Mouse (Mus musculus): ENCODE measurements around the gene Hnrnpm. TPM values are rescaled to one million over a fixed set of nuclear protein-coding genes. Genes with fewer than 3 reads are reported as not detected.

Hnrnpm gene
- polyA plus RNA-seq (2015; fragmentation: Nextera tagmentation; extraction: Ambion mirVana) = 201 and 207 TPM in 2 replicates

DNA sequence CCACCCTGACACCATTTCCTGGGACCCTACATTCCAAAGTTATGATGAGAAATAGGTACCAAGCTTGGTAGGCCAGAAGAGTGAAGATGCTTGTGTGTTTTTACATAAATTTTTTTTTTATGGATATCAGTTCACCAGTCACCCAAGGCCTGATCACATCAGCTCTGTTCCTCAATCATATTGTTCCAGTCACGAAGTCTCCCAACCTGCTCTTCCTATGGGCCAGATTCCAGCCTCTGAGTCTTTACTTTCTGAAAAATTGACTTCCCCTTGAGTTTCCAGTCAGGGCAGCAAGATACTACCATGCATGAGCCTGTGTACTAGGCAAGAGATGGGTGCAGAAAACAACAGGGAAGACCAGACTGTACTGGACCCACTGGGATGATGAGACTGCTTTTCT lies at the start of gene Hnrnpm:
TSS of gene Hnrnpm (minus strand) at position 101 of the 400 bp plus-strand sequence.

DNA sequence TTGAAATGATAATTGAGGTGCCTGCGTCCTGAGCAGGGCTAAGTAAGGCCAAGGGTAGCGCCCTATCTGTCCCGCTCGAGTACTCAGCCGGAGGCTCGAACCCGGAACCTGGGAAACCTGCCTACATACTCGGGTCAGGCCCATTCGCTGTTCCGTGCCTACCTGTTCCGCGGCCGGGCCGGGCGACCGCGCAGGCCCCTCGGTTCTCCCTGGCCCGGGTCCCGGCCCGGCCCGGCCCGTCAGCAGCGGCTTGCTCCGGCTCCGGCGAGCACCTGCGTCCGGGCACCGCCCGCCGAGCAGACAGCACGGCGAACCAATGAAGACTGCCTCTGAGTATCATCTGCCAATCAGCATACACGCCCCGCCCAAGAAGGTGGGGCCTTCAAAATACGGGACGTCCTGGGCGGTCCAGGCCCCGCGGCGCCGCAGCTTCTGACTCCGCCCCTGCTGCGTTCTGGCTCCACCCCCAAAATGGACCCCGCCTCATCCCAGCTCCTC lies 31.8 kb upstream of the Hnrnpm start, which contains the start of gene March2:
TSS of gene March2 (minus strand) at position 287 of the 498 bp plus-strand sequence.

DNA sequence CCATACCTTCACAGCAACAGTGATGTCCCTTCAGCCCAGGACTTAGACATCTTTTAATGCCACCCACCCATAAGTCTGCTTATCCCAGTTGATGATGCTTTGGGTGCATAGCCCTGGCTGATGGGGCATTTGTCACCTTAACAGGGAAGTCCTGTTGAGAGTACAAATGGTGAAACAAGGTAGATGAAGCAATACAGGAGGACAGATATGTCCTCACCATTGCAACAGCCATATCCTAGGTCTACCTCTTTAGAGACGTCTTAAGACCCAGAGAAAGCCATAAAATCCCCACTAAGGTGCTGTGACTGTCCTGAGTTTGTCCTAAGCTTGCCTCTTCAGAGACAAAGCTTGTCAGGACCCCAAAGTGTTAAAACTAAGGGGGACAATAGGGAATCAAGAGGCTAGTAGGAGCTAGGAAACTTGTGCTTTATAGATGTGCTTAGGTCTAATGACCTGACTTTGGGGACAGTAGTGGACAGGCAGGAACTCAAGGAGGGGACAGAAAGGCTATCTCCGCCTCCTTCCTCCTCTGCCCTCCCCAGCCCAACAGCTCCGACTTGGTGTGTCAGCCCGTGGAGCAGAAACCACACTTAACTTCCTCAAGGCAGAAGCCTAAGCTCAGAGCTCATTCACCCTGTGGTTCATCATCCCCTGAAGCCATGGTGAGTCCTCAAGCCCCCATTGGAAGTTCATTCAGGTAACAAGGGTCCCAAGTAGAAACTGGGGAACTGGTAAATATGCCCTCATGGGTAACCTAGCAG lies 49.0 kb downstream of the Hnrnpm start, which contains the start of gene Pram1:
TSS of gene Pram1 (plus strand) at position 541 of the 761 bp plus-strand sequence.

DNA sequence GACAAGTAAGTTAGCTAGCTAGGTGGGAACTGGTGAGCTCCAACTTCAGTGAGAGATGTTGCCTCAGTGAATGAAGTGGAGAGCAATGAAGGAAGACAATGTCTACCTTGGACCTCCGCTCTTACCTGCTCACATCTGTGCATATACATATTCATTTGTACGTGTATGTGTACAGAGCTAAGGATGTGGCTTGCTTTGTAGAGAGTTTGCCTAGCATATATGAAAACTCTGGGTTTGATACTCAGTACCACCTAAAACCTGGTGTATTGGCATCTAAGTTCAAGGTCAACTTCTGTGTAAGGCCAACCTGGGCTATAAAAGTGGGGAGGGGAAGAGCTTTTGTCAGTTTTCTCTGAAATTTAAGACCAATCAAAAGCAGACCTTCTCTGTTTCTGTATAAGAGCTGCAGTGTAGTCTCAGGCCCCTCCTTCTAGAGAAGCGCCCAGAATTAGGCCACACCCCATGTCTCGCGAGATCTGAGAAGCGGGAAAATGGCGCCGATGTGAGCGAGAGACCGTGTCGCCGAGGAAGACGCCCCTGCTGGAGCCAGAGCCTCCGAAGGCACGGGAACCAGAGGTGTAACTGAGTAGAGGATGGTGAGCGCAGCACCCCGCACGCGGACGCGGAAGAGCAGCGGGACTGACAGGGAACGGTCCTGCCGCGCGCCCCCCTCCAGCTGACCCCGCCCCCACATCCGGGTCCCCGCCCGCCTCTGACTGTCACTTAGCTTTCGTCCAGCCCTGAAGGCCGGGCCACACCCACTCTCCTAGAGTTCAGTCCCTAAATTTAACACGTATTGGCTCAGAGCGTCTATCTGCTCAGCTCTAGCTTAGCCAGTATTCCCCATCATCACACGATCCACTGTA lies 57.8 kb downstream of the Hnrnpm start, which contains the start of gene Zfp414:
TSS of gene Zfp414 (plus strand) at position 470 of the 866 bp plus-strand sequence.

Other genes with a start within 250 kb of the Hnrnpm start
- 18.2 and 27.3 TPM in 2 replicates for gene Adamts10, start 162.7 kb downstream of the Hnrnpm start, polyA plus RNA-seq (2015; fragmentation: Nextera tagmentation; extraction: Ambion mirVana)
- 17.9 and 26.2 TPM in 2 replicates for gene Myo1f, start 131.2 kb downstream of the Hnrnpm start, polyA plus RNA-seq (2015; fragmentation: Nextera tagmentation; extraction: Ambion mirVana)
- 34.5 and 34.8 TPM in 2 replicates for gene Zfp414, start 57.8 kb downstream of the Hnrnpm start, polyA plus RNA-seq (2015; fragmentation: Nextera tagmentation; extraction: Ambion mirVana)
- gene Pram1, start 48.8 kb downstream of the Hnrnpm start, polyA plus RNA-seq (2015; fragmentation: Nextera tagmentation; extraction: Ambion mirVana) = 13.6 and 16.2 TPM in 2 replicates
- gene March2, start 31.8 kb upstream of the Hnrnpm start, polyA plus RNA-seq (2015; fragmentation: Nextera tagmentation; extraction: Ambion mirVana) = 242 and 248 TPM in 2 replicates
- gene Rab11b, start 73.7 kb upstream of the Hnrnpm start, polyA plus RNA-seq (2015; fragmentation: Nextera tagmentation; extraction: Ambion mirVana) = 138 and 157 TPM in 2 replicates
- gene Angptl4, start 95.0 kb upstream of the Hnrnpm start, polyA plus RNA-seq (2015; fragmentation: Nextera tagmentation; extraction: Ambion mirVana) = 37.2 and 37.6 TPM in 2 replicates
- 27.7 and 41.7 TPM in 2 replicates for gene Kank3, start 123.7 kb upstream of the Hnrnpm start, polyA plus RNA-seq (2015; fragmentation: Nextera tagmentation; extraction: Ambion mirVana)
- 1,075 and 1,076 TPM in 2 replicates for gene Rps28, start 137.7 kb upstream of the Hnrnpm start, polyA plus RNA-seq (2015; fragmentation: Nextera tagmentation; extraction: Ambion mirVana)
- 294 and 300 TPM in 2 replicates for gene Ndufa7, start 137.7 kb upstream of the Hnrnpm start, polyA plus RNA-seq (2015; fragmentation: Nextera tagmentation; extraction: Ambion mirVana)
- gene Cd320, start 156.2 kb upstream of the Hnrnpm start, polyA plus RNA-seq (2015; fragmentation: Nextera tagmentation; extraction: Ambion mirVana) = 14.3 and 19.1 TPM in 2 replicates
- gene Gm7029, start 187.0 kb upstream of the Hnrnpm start, polyA plus RNA-seq (2015; fragmentation: Nextera tagmentation; extraction: Ambion mirVana) = not detected in 2 replicates
- 7.4 and 8.4 TPM in 2 replicates for gene Kifc1, start 203.8 kb upstream of the Hnrnpm start, polyA plus RNA-seq (2015; fragmentation: Nextera tagmentation; extraction: Ambion mirVana)
- gene Platr17, start 218.3 kb upstream of the Hnrnpm start, polyA plus RNA-seq (2015; fragmentation: Nextera tagmentation; extraction: Ambion mirVana) = 0.77 and 1.2 TPM in 2 replicates
- 27.0 and 29.1 TPM in 2 replicates for gene Daxx, start 222.6 kb upstream of the Hnrnpm start, polyA plus RNA-seq (2015; fragmentation: Nextera tagmentation; extraction: Ambion mirVana)
- 70.3 and 83.6 TPM in 2 replicates for gene Tapbp, start 229.0 kb upstream of the Hnrnpm start, polyA plus RNA-seq (2015; fragmentation: Nextera tagmentation; extraction: Ambion mirVana)
- gene Zbtb22, start 229.0 kb upstream of the Hnrnpm start, polyA plus RNA-seq (2015; fragmentation: Nextera tagmentation; extraction: Ambion mirVana) = 11.8 and 12.6 TPM in 2 replicates
- 16.8 and 22.9 TPM in 2 replicates for gene Rgl2, start 242.7 kb upstream of the Hnrnpm start, polyA plus RNA-seq (2015; fragmentation: Nextera tagmentation; extraction: Ambion mirVana)